Mouse (Mus musculus) hematopoietic stem cell, adult 5-6 weeks (primary cell): ENCODE measurements around the gene Fam83c. TPM values are rescaled to one million over a fixed set of nuclear protein-coding genes. Genes with fewer than 3 reads are reported as not detected.

ENCODE experiments used
- total RNA-seq: library from RNA; stranded (forward); fragments of 172-1452, 232-1000 nt; gene quantifications from 2 replicates; pipeline ENCODE4 v1.2.3, GENCODE M21; 2017

The Fam83c gene
- total RNA-seq, 1 experiment from 2014 or later = not detected

Other genes with a start within 250 kb of the Fam83c start
- gene Gss, start 242.0 kb downstream of the Fam83c start, total RNA-seq = 18.3 and 32.5 TPM in 2 replicates
- gene Myh7b, start 223.6 kb downstream of the Fam83c start, total RNA-seq = 0.10 TPM in 1 of 2 replicates, not detected in the other
- 82.7 and 112 TPM in 2 replicates for gene Trpc4ap, start 142.5 kb downstream of the Fam83c start, total RNA-seq
- 44.5 and 48.5 TPM in 2 replicates for gene Edem2, start 105.4 kb downstream of the Fam83c start, total RNA-seq
- not detected in 2 replicates for gene Gm17581, start 99.0 kb downstream of the Fam83c start, total RNA-seq
- 71.9 and 78.0 TPM in 2 replicates for gene Procr, start 83.7 kb downstream of the Fam83c start, total RNA-seq
- gene Mmp24, start 59.5 kb downstream of the Fam83c start, total RNA-seq = 0.10 TPM in 1 of 2 replicates, not detected in the other
- gene BC029722, start 15.4 kb downstream of the Fam83c start, total RNA-seq = 21.0 and 27.2 TPM in 2 replicates
- gene Eif6, start 7.9 kb downstream of the Fam83c start, total RNA-seq = 32.9 and 107 TPM in 2 replicates
- 28.0 and 59.3 TPM in 2 replicates for gene Uqcc1, start 95.5 kb upstream of the Fam83c start, total RNA-seq
- gene Gm15557, start 105.9 kb upstream of the Fam83c start, total RNA-seq = not detected in 2 replicates
- not detected in 2 replicates for gene Gdf5, start 110.5 kb upstream of the Fam83c start, total RNA-seq
- gene Cep250, start 121.6 kb upstream of the Fam83c start, total RNA-seq = 30.9 and 66.9 TPM in 2 replicates
- gene 6430550D23Rik, start 173.1 kb upstream of the Fam83c start, total RNA-seq = 0.69 and 1.4 TPM in 2 replicates
- gene Ergic3, start 173.2 kb upstream of the Fam83c start, total RNA-seq = 84.0 and 97.9 TPM in 2 replicates
- not detected in 2 replicates for gene Fer1l4, start 218.1 kb upstream of the Fam83c start, total RNA-seq
- 2.2 and 3.9 TPM in 2 replicates for gene Spag4, start 230.3 kb upstream of the Fam83c start, total RNA-seq